Mouse (Mus musculus): ENCODE measurements around the gene Atxn7.

Atxn7 gene

GRCm38 (mm10) chr14:14120230-14121096 is 159.2 kb downstream of the Atxn7 start, which contains the start of gene Psmd6:
TSS of gene Psmd6 (minus strand) at chr14:14120984.
- peak; percentile 74 for DNase-seq (ENCODE audit: low read depth, low spot score)
